Mouse (Mus musculus) hindbrain, embryonic 16.5 days (tissue): ENCODE results near the gene Tex11. TPM values are rescaled to one million over a fixed set of nuclear protein-coding genes. Genes with fewer than 3 reads are reported as not detected.
A peak's percentile ranks its signal among the peaks of the same experiment; 100 is the strongest.

ENCODE experiments used
- ATAC-seq: fragments of 200-750 bp; cut with Nextera tagmentation; 2 replicates; pipeline ENCODE4 v1.8.0; 2017; ENCODE audit warnings: moderate TSS enrichment, moderate library complexity
- H3K27ac ChIP-seq: fragments of 300-500 bp; sonication (generic); 2 replicates; pipeline ENCODE4 v1.5.1; 2014; ENCODE audit warnings: low read depth, mild to moderate bottlenecking, control low read depth, low read length, moderate library complexity
- H3K27me3 ChIP-seq: fragments of 300-500 bp; sonication (generic); replicated peaks from 2 replicates; pipeline ENCODE4 v1.6.1; 2014; ENCODE audit warnings: low read length; ENCODE audit not compliant: control insufficient read depth, insufficient read depth
- H3K36me3 ChIP-seq: fragments of 300-500 bp; sonication (generic); 2 replicates; pipeline ENCODE4 v1.6.1; 2014; ENCODE audit warnings: mild to moderate bottlenecking, low read length, moderate library complexity, mixed read lengths; ENCODE audit not compliant: control insufficient read depth, insufficient read depth
- H3K4me1 ChIP-seq: fragments of 300-500 bp; sonication (generic); 2 replicates; pipeline ENCODE4 v1.6.1; 2014; ENCODE audit warnings: low read depth, low read length; ENCODE audit not compliant: control insufficient read depth, insufficient read depth
- H3K4me2 ChIP-seq: fragments of 300-500 bp; sonication (generic); 2 replicates; pipeline ENCODE4 v1.6.1; 2014; ENCODE audit warnings: mild to moderate bottlenecking, low read length, control low read depth, moderate library complexity
- H3K4me3 ChIP-seq: fragments of 300-500 bp; sonication (generic); 2 replicates; pipeline ENCODE4 v1.5.1; 2014; ENCODE audit warnings: mild to moderate bottlenecking, low read length, control low read depth, moderate library complexity
- H3K9ac ChIP-seq: fragments of 300-500 bp; sonication (generic); 2 replicates; pipeline ENCODE4 v1.6.1; 2014; ENCODE audit warnings: low read depth, mild to moderate bottlenecking, control low read depth, low read length, moderate library complexity
- H3K9me3 ChIP-seq: fragments of 300-500 bp; sonication (generic); 2 replicates; pipeline ENCODE4 v1.6.1; 2014; ENCODE audit warnings: mild to moderate bottlenecking, low read length, moderate library complexity; ENCODE audit not compliant: control insufficient read depth
- WGBS: fragments of 180-500 bp; shearing (Covaris S2); extraction: QIAGEN DNeasy Blood & Tissue Kit; methylation state at CpG from one replicate; pipeline ENCODE4 v1.1.7; 2014; 5-methylcytosine and 5-hydroxymethylcytosine counted together
- polyA plus RNA-seq: library from polyadenylated mRNA; unstranded; fragments of >200 nt; fragmentation: Nextera tagmentation; extraction: Ambion mirVana; gene quantifications from 2 replicates; pipeline ENCODE4 v1.2.1, GENCODE M21; 2015

Tex11 gene
- polyA plus RNA-seq, 1 experiment from 2014 or later: 0.11 TPM

DNA sequence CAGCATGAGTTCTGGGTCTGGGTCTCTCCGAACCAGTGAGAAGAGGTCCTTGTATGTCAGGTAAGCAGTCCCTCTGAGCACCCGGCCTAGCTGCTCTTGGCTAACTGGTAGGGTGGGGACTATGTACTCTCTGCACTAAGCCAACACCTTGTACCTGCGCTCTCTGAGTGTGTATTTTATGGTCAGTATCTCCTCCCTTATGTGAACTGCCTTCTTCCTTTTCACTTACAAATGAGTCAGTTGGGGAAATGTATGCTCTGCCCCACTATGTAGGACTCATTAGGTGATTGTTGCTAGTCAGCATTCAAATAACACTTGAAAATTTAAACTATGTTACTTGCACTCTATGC lies 262.8 kb downstream of the Tex11 start:
- H3K9ac ChIP-seq: no peak overlapping the region
- ATAC-seq: no peak
- no peaks in the 10 kb centered on the region for H3K9me3 ChIP-seq
- no peak overlapping the region for H3K4me2 ChIP-seq
- no peaks in the 10 kb centered on the region for H3K27me3 ChIP-seq
- no peaks in the 10 kb centered on the region for H3K36me3 ChIP-seq
- WGBS: 91% methylated on average over 3 of the region's 3 CpGs
- peak overlapping the region; percentile 5; the same call in 1 of the 2 replicates for H3K27ac ChIP-seq
- H3K4me1 ChIP-seq: no peaks in the 10 kb centered on the region
- no peak overlapping the region for H3K4me3 ChIP-seq

- no peaks in the 10 kb centered on the region for H3K9me3 ChIP-seq
- H3K27ac ChIP-seq: peak overlapping the region; percentile 5; the same call in 1 of the 2 replicates
- H3K4me3 ChIP-seq: no peak overlapping the region
- H3K27me3 ChIP-seq: no peaks in the 10 kb centered on the region
- no peaks in the 10 kb centered on the region for H3K4me1 ChIP-seq
- 65% methylated on average over 6 of the region's 6 CpGs for WGBS
- no peaks in the 10 kb centered on the region for H3K36me3 ChIP-seq
- H3K4me2 ChIP-seq: no peak overlapping the region
- H3K9ac ChIP-seq: no peak overlapping the region
- no peak for ATAC-seq
Observed at GRCm38 (mm10) chrX:100796041-100796740, 263.3 kb downstream of the Tex11 start.

DNA sequence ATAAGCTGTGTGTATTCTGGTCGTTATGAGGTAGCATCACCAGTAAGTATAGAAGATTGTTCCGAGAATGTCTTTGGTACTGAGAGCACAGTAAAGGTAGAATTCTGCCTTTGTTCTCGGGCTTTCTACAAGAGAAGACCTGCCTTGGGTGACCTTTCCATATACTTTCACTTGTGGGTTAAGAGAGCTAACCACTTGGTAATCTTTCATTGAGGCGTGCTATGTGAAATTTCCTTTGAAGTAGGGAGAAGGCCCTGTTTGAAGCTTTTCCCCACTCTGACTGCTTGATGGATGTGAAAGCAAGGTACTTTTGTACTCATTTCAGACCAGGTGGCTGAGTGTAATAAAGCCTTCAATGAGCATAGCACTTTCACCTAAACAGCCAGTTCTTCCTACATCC lies 270.1 kb downstream of the Tex11 start:
- Histone ChIP-seq H3K27me3 (no peaks in the 10 kb centered on the region), H3K9ac (no peak overlapping the region), H3K9me3 (no peaks in the 10 kb centered on the region), H3K4me3 (no peak overlapping the region), H3K4me1 (no peaks in the 10 kb centered on the region), H3K27ac (no peak overlapping the region), H3K36me3 (no peaks in the 10 kb centered on the region), H3K4me2 (no peak overlapping the region)
- 82% methylated on average over 4 of the region's 4 CpGs for WGBS
- no peak for ATAC-seq

Other genes starting within 250 kb of the Tex11 start
- gene Slc7a3, start 26.4 kb upstream of the Tex11 start, polyA plus RNA-seq: 10.2 and 13.4 TPM in 2 replicates
- 43.3 and 52.5 TPM in 2 replicates for gene Snx12, start 162.9 kb upstream of the Tex11 start, polyA plus RNA-seq
- 0.70 and 1.1 TPM in 2 replicates for gene Foxo4, start 194.9 kb upstream of the Tex11 start, polyA plus RNA-seq
- not detected in 2 replicates for gene Gm614, start 204.3 kb upstream of the Tex11 start, polyA plus RNA-seq
- gene Il2rg, start 208.6 kb upstream of the Tex11 start, polyA plus RNA-seq: 6.8 and 7.9 TPM in 2 replicates
- not detected in 2 replicates for gene Gm20489, start 209.4 kb upstream of the Tex11 start, polyA plus RNA-seq
- gene Med12, start 214.4 kb upstream of the Tex11 start, polyA plus RNA-seq: 17.6 and 25.2 TPM in 2 replicates
- 88.0 and 92.3 TPM in 2 replicates for gene Nlgn3, start 239.5 kb upstream of the Tex11 start, polyA plus RNA-seq